Mouse (Mus musculus) brain, embryonic 14.5 days (tissue): ENCODE results near the gene Tifa. TPM values are rescaled to one million over a fixed set of nuclear protein-coding genes. Genes with fewer than 3 reads are reported as not detected.
A peak's percentile ranks its signal among the peaks of the same experiment; 100 is the strongest.

Experiments
- DNase-seq: peaks from one replicate; pipeline ENCODE4 v3.0.0-alpha.2; 2011; ENCODE audit warnings: low read depth
- CTCF ChIP-seq: fragments of 200-500 bp; IDR thresholded peaks from 2 replicates; pipeline ENCODE4 v1.5.1; 2012; ENCODE audit warnings: inconsistent platforms, mild to moderate bottlenecking, moderate library complexity, borderline replicate concordance; ENCODE audit not compliant: insufficient read depth, insufficient read length; ENCODE audit errors: extremely low read depth
- POLR2A ChIP-seq: fragments of 200-500 bp; IDR thresholded peaks from 2 replicates; pipeline ENCODE4 v1.6.1; 2012; ENCODE audit warnings: mild to moderate bottlenecking, inconsistent platforms, borderline replicate concordance; ENCODE audit not compliant: poor library complexity, insufficient read depth, insufficient read length, severe bottlenecking; ENCODE audit errors: extremely low read depth
- polyA plus RNA-seq: library from polyadenylated mRNA; depleted of rRNA; stranded (reverse); fragments of >200 nt; gene quantifications from 2 replicates; pipeline ENCODE4 v1.2.3, GENCODE M21; 2012; rRNA removed

Tifa gene
- polyA plus RNA-seq, 1 experiment = 2.5 TPM

- no peak for DNase-seq
- TF ChIP-seq POLR2A (no peak), CTCF (no peak)
Observed at GRCm38 (mm10) chr3:127861340-127861739, 71.7 kb downstream of the Tifa start.

GRCm38 (mm10) chr3:127862479-127862878 lies 72.9 kb downstream of the Tifa start:
- DNase-seq = no peak
- no peak for TF ChIP-seq POLR2A
- TF ChIP-seq CTCF = no peak

- TF ChIP-seq POLR2A (no peak), CTCF (no peak)
- no peak for DNase-seq
Observed at GRCm38 (mm10) chr3:127863571-127863970, 74.0 kb downstream of the Tifa start.

- TF ChIP-seq POLR2A (no peak), CTCF (no peak)
- no peak for DNase-seq
Observed at GRCm38 (mm10) chr3:127864242-127864641, 74.6 kb downstream of the Tifa start.

GRCm38 (mm10) chr3:127868046-127868758 lies 78.6 kb downstream of the Tifa start:
- TF ChIP-seq POLR2A (no peak), CTCF (no peak)
- DNase-seq = peak; percentile 61

GRCm38 (mm10) chr3:127868880-127869279 lies 79.3 kb downstream of the Tifa start:
- TF ChIP-seq POLR2A (no peak), CTCF (no peak)
- peak; percentile 86 for DNase-seq

GRCm38 (mm10) chr3:127871575-127871974 lies 82.0 kb downstream of the Tifa start:
- no peak for DNase-seq
- TF ChIP-seq POLR2A (no peak), CTCF (no peak)

GRCm38 (mm10) chr3:127874254-127874883 lies 84.8 kb downstream of the Tifa start:
- peak; percentile 78 for DNase-seq

GRCm38 (mm10) chr3:127875059-127875458 lies 85.5 kb downstream of the Tifa start:
- no peak for TF ChIP-seq POLR2A
- no peak for DNase-seq

More at GRCm38 (mm10) chr3:127874254-127874883, 84.8 kb downstream of the Tifa start:
- TF ChIP-seq POLR2A = no peak
- TF ChIP-seq CTCF = no peak

GRCm38 (mm10) chr3:127875509-127875908 lies 85.9 kb downstream of the Tifa start:
- DNase-seq = no peak
- TF ChIP-seq POLR2A (no peak), CTCF (no peak)

GRCm38 (mm10) chr3:127879968-127880367 lies 90.4 kb downstream of the Tifa start:
- no peak for DNase-seq
- TF ChIP-seq POLR2A = no peak
- no peak for TF ChIP-seq CTCF

GRCm38 (mm10) chr3:127881684-127882083 lies 92.1 kb downstream of the Tifa start:
- TF ChIP-seq POLR2A = no peak
- DNase-seq = no peak

Other genes with a start within 250 kb of the Tifa start
- 16.8 and 20.7 TPM in 2 replicates for gene Larp7, start 236.5 kb upstream of the Tifa start, polyA plus RNA-seq
- gene Zgrf1, start 236.3 kb upstream of the Tifa start, polyA plus RNA-seq = 7.0 and 9.9 TPM in 2 replicates
- 46.1 and 99.1 TPM in 2 replicates for gene Neurog2, start 156.7 kb upstream of the Tifa start, polyA plus RNA-seq
- gene Alpk1, start 9.3 kb upstream of the Tifa start, polyA plus RNA-seq = 2.2 and 2.6 TPM in 2 replicates
- 43.9 and 69.3 TPM in 2 replicates for gene Ap1ar, start 47.7 kb downstream of the Tifa start, polyA plus RNA-seq
- gene Fam241a, start 106.5 kb downstream of the Tifa start, polyA plus RNA-seq = 6.1 and 6.3 TPM in 2 replicates